Mouse (Mus musculus) effector memory CD4-positive, alpha-beta T cell, adult 5 months (primary cell): Measurements from ENCODE around the gene Tmem141. TPM values are rescaled to one million over a fixed set of nuclear protein-coding genes. Genes with fewer than 3 reads are reported as not detected.

Experiments
- polyA plus RNA-seq: library from polyadenylated mRNA; unstranded; fragments of 100-300 nt; shearing (Covaris generic); gene quantifications from one replicate; pipeline ENCODE4 v1.2.1, GENCODE M21; 2017

Tmem141 gene
- polyA plus RNA-seq: 3.4 TPM

GRCm38 (mm10) chr2:25621229-25622200, at the start of gene Tmem141:
Gene Tmem141 (minus strand): TSS chr2:25622005.

GRCm38 (mm10) chr2:25657652-25658051, 35.8 kb upstream of the Tmem141 start, which contains the start of gene Lcn5:
Gene Lcn5 (plus strand): TSS chr2:25657952.

GRCm38 (mm10) chr2:25652902-25653301, 31.1 kb upstream of the Tmem141 start, which contains the start of gene Lcn8:
Gene Lcn8 (plus strand): TSS chr2:25653120.

GRCm38 (mm10) chr2:25627811-25628210, 6.0 kb upstream of the Tmem141 start, which contains the start of gene Fcna:
Gene Fcna (minus strand): TSS chr2:25628030.

GRCm38 (mm10) chr2:25617578-25617977, 4.2 kb downstream of the Tmem141 start, which contains the start of gene Ccdc183:
Gene Ccdc183 (minus strand): TSS chr2:25617678.

GRCm38 (mm10) chr2:25607761-25608622, 13.8 kb downstream of the Tmem141 start, which contains the start of gene Rabl6:
Gene Rabl6 (minus strand): TSS chr2:25608521.

GRCm38 (mm10) chr2:25581294-25581864, 40.4 kb downstream of the Tmem141 start, which contains the start of gene Ajm1:
Gene Ajm1 (minus strand): TSS chr2:25581757.

GRCm38 (mm10) chr2:25574579-25575431, 47.0 kb downstream of the Tmem141 start, which contains the start of the genes Mamdc4 and Phpt1:
Gene Mamdc4 (minus strand): TSS chr2:25574845.
Gene Phpt1 (minus strand): TSS chr2:25575224.

Other genes with a start within 250 kb of the Tmem141 start
- 0.80 TPM for gene Sapcd2, start 249.7 kb downstream of the Tmem141 start, polyA plus RNA-seq
- gene Entpd2, start 226.1 kb downstream of the Tmem141 start, polyA plus RNA-seq: not detected
- gene Npdc1, start 222.7 kb downstream of the Tmem141 start, polyA plus RNA-seq: 4.5 TPM
- 1.6 TPM for gene Fut7, start 198.7 kb downstream of the Tmem141 start, polyA plus RNA-seq
- gene Abca2, start 193.3 kb downstream of the Tmem141 start, polyA plus RNA-seq: 58.8 TPM
- 3.2 TPM for gene Clic3, start 165.2 kb downstream of the Tmem141 start, polyA plus RNA-seq
- gene Paxx, start 160.9 kb downstream of the Tmem141 start, polyA plus RNA-seq: 57.3 TPM
- gene Ptgds, start 152.0 kb downstream of the Tmem141 start, polyA plus RNA-seq: not detected
- not detected for gene Lcn12, start 128.1 kb downstream of the Tmem141 start, polyA plus RNA-seq
- 67.4 TPM for gene Fbxw5, start 121.3 kb downstream of the Tmem141 start, polyA plus RNA-seq
- 5.9 TPM for gene C8g, start 120.3 kb downstream of the Tmem141 start, polyA plus RNA-seq
- gene Traf2, start 75.1 kb downstream of the Tmem141 start, polyA plus RNA-seq: 65.0 TPM
- 209 TPM for gene Edf1, start 64.2 kb downstream of the Tmem141 start, polyA plus RNA-seq
- 2.0 TPM for gene Mamdc4, start 47.2 kb downstream of the Tmem141 start, polyA plus RNA-seq
- 48.3 TPM for gene Phpt1, start 46.8 kb downstream of the Tmem141 start, polyA plus RNA-seq
- not detected for gene Ajm1, start 40.2 kb downstream of the Tmem141 start, polyA plus RNA-seq
- gene Rabl6, start 13.5 kb downstream of the Tmem141 start, polyA plus RNA-seq: 41.4 TPM
- not detected for gene Ccdc183, start 4.3 kb downstream of the Tmem141 start, polyA plus RNA-seq
- gene Fcna, start 6.0 kb upstream of the Tmem141 start, polyA plus RNA-seq: not detected
- gene Lcn8, start 31.1 kb upstream of the Tmem141 start, polyA plus RNA-seq: not detected
- not detected for gene Lcn5, start 35.9 kb upstream of the Tmem141 start, polyA plus RNA-seq
- gene Lcn6, start 54.8 kb upstream of the Tmem141 start, polyA plus RNA-seq: not detected
- gene Lcn10, start 60.7 kb upstream of the Tmem141 start, polyA plus RNA-seq: not detected
- not detected for gene Obp2a, start 78.0 kb upstream of the Tmem141 start, polyA plus RNA-seq
- 21.5 TPM for gene Bmyc, start 84.7 kb upstream of the Tmem141 start, polyA plus RNA-seq
- gene Obp2b, start 115.0 kb upstream of the Tmem141 start, polyA plus RNA-seq: not detected
- gene Lcn3, start 143.6 kb upstream of the Tmem141 start, polyA plus RNA-seq: not detected
- not detected for gene Lcn11, start 155.0 kb upstream of the Tmem141 start, polyA plus RNA-seq
- not detected for gene Gm13539, start 160.3 kb upstream of the Tmem141 start, polyA plus RNA-seq
- gene Glt6d1, start 193.8 kb upstream of the Tmem141 start, polyA plus RNA-seq: not detected
- not detected for gene Lcn9, start 201.1 kb upstream of the Tmem141 start, polyA plus RNA-seq
- gene Sohlh1, start 225.2 kb upstream of the Tmem141 start, polyA plus RNA-seq: not detected
- gene Kcnt1, start 241.7 kb upstream of the Tmem141 start, polyA plus RNA-seq: not detected